Mouse (Mus musculus): ENCODE data around the gene Rasl11b. TPM values are rescaled to one million over a fixed set of nuclear protein-coding genes. Genes with fewer than 3 reads are reported as not detected.

Rasl11b gene
- polyA plus RNA-seq, 1 experiment from 2014 or later, result 91.2 TPM

DNA sequence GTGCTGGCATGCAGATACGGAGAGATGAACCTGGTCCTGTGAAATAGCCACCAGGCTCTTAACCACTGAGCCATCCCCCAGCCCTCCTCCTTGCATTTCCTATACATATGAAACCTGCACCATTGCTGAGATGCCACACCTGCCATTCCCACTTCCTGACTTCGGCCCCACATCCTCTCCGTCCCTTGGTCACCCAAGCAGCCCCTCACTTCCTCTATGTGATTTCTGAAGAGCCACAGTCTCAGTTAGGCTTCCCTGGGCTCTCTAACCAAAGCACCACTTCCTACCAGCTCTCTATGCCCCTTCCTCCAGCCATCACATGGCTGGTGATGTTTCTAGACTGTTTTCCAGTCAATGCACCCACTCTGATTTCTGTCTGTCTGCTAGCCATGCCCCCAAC lies 28.4 kb upstream of the Rasl11b start:
- no peaks in the 10 kb centered on the region for H3K9me3 ChIP-seq (replicated peaks)
- 87% methylated on average over 3 of the region's 3 CpGs for WGBS
- H3K36me3 ChIP-seq, result no peaks in the 10 kb centered on the region
- H3K27ac ChIP-seq, result no peak overlapping the region
- H3K4me3 ChIP-seq, result no peak overlapping the region
- DNase-seq (ENCODE audit: low spot score), result no peak
- no peaks in the 10 kb centered on the region for H3K27me3 ChIP-seq (ENCODE audit: low read depth, poor library complexity, severe bottlenecking)
- peaks cover 36% of the 10 kb centered on the region for H3K4me1 ChIP-seq

DNA sequence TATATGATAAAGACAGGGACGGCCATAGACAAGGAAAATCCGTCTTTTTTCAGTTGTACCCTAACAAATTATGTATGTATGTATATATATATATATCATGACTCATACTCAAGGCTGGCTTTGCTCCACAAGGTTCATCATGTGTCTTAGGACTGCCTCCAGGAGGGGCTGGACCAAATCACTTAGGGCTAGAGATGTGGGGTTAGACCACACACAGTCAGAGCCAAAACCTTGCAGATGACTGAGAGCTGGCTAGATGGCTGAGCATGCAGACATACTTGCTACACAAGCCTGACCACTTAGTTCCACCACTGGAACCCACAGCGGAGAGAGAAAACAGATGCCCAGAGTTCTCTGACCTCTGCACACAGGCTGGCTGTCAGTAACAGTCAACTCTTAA lies 27.0 kb upstream of the Rasl11b start:
- Histone ChIP-seq H3K9me3 (replicated peaks) (no peaks in the 10 kb centered on the region), H3K27me3 (ENCODE audit: low read depth, poor library complexity, severe bottlenecking) (no peaks in the 10 kb centered on the region), H3K27ac (peak overlapping the region; percentile 21; the same call in 1 of the 2 replicates), H3K4me3 (no peak overlapping the region), H3K36me3 (no peaks in the 10 kb centered on the region), H3K4me1 (peaks cover 42% of the 10 kb centered on the region)
- WGBS, result 77% methylated on average over 3 of the region's 3 CpGs
- no peak for DNase-seq (ENCODE audit: low spot score)

DNA sequence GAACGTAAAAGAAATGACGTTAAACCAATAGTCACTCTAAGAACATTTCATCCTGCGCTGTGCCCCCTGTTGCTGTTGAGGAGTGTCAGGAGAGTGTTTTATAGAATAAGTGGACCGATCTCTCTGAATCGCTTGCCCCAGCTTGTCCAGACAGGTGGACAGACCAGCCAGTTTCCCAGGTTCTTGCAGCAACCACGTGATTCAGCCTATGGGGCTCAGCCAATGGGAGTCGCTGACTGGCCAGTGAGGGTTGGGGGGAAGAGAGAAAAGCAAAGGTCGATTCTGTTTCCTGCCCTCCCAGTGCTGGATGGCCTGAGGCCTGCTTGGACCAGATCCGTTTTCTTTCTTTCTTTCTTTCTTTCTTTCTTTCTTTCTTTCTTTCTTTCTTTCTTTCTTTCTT lies 23.3 kb upstream of the Rasl11b start:
- Histone ChIP-seq H3K4me3 (no peak overlapping the region), H3K36me3 (no peaks in the 10 kb centered on the region), H3K4me1 (peaks cover 66% of the 10 kb centered on the region), H3K27ac (peak overlapping the region; percentile 83), H3K9me3 (replicated peaks) (no peaks in the 10 kb centered on the region), H3K27me3 (ENCODE audit: low read depth, poor library complexity, severe bottlenecking) (no peaks in the 10 kb centered on the region)
- 74% methylated on average over 9 of the region's 9 CpGs for WGBS
- DNase-seq (ENCODE audit: low spot score), result peak; percentile 48

DNA sequence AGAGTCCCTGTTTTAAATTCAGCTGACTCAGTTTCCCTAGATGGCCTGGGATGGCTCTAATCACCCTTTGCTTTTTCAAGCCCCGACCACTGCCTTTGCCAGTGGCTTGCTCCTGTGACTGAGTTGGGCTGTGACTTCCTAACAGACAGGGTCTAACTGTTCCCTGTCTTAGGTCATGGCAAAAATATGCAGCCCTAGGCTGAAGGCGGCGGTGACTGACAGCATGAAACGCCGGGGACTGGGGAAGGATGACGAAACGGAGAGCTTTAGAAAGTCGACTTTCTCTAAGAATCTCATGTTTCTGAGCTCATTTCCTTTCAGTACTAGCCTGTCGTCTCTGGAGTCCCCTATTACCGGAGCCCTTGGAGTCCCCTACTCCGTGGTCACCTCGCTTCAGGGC lies 22.9 kb upstream of the Rasl11b start:
- no peak for DNase-seq (ENCODE audit: low spot score)
- WGBS, result 73% methylated on average over 12 of the region's 12 CpGs
- Histone ChIP-seq H3K36me3 (no peaks in the 10 kb centered on the region), H3K4me1 (peaks cover 70% of the 10 kb centered on the region), H3K9me3 (replicated peaks) (no peaks in the 10 kb centered on the region), H3K27me3 (ENCODE audit: low read depth, poor library complexity, severe bottlenecking) (no peaks in the 10 kb centered on the region), H3K27ac (peak overlapping the region; percentile 83), H3K4me3 (no peak overlapping the region)

DNA sequence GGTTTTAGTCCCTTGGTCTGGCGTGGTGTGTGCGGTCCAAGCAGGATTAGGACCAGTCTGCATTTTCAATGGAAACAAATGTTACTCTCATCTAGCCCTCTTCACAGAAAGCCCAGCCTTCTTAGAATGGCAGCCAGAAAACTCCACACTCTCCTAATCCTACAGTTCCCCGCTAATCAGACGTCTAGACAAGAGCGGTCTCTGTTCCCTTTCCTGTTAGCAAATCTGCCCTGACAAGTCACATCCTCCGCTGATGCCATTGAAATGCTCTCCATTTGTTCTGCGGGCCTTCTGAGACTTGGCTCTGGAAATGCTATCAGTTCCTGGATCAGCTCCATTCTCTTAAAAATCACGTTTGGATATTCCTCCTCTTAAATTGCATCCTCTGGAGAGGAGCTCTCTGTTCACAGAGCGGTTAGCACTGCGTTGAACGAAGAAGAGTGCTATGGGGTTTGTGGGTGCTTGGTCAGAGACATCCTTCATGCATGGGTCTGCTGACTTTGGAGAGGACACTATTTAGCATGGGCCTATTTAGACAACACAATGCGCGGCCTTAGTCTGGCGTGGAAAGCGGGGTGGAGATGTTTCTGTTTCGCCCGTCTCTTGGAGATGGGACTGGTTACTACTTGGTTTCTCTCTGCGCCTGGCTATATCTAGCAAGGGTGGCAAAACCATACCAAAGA lies 21.8 kb upstream of the Rasl11b start:
- DNase-seq (ENCODE audit: low spot score), result no peak
- Histone ChIP-seq H3K27ac (peak overlapping the region; percentile 83), H3K36me3 (no peaks in the 10 kb centered on the region), H3K9me3 (replicated peaks) (no peaks in the 10 kb centered on the region), H3K4me3 (no peak overlapping the region), H3K4me1 (peaks cover 66% of the 10 kb centered on the region), H3K27me3 (ENCODE audit: low read depth, poor library complexity, severe bottlenecking) (no peaks in the 10 kb centered on the region)
- WGBS, result 79% methylated on average over 18 of the region's 18 CpGs

DNA sequence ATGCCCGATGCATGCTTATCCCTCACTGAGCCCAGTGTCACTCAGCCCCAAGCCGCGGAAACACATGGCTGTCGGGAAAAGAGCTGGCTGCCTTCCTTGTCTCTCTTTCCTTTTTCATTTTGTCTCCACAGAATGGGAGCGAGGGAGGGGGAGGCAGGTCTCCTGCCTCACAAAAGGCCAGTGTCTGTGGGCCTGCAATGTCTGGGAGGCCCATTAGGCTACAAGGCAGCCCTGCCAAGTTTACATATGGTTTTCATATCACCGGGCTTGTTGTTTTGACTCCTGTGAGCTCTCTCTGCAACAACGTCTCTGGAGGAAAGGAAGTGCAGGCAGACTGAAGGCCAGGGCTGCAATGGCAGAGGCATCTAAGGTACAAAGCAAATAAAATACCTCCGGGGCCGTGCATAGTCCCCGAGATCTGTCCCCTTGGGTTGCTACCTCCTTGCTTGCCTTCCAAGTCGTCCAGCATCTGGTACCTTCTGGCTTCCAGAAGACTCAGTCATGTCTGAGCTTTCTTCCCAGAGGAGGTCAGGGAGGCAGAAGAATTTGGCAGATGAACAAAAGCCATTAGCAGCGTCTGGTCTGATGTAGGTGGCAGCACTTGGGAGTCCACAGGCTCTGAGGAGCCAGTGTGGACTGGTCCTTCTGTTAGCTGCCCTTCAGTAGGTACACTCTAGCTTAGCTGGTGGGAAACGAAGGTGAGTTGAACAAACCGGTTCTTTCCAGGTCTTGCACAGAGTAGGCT lies 19.4 kb upstream of the Rasl11b start:
- Histone ChIP-seq H3K9me3 (replicated peaks) (no peaks in the 10 kb centered on the region), H3K4me3 (peak overlapping the region; percentile 21), H3K27me3 (ENCODE audit: low read depth, poor library complexity, severe bottlenecking) (no peaks in the 10 kb centered on the region), H3K36me3 (no peaks in the 10 kb centered on the region), H3K4me1 (peaks cover 75% of the 10 kb centered on the region), H3K27ac (peak overlapping the region; percentile 93)
- peak; percentile 74 for DNase-seq (ENCODE audit: low spot score)
- WGBS, result 50% methylated on average over 14 of the region's 14 CpGs

DNA sequence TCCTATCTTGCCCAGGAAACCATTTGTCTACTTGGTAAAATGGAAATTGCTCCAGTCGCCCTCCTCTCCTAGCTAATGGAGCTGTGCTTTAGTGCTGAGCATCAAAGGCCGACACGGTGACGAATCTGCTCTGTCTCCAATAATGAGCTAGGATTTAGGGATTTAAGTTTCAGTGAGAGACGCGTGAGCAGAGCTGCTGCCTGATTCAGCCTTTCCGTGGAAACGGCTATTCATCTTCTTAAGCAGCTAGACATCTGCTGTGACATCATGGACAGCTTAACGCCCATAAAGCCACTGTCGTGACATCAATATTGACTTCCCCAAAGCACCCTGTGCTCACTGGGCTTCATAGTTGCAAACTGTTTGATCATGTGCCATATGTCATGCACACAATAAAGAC lies 14.9 kb upstream of the Rasl11b start:
- Histone ChIP-seq H3K36me3 (no peaks in the 10 kb centered on the region), H3K4me1 (peaks cover 56% of the 10 kb centered on the region), H3K27me3 (ENCODE audit: low read depth, poor library complexity, severe bottlenecking) (no peaks in the 10 kb centered on the region), H3K27ac (no peak overlapping the region), H3K9me3 (replicated peaks) (no peaks in the 10 kb centered on the region), H3K4me3 (no peak overlapping the region)
- DNase-seq (ENCODE audit: low spot score), result no peak
- WGBS, result 20% methylated on average over 10 of the region's 10 CpGs

DNA sequence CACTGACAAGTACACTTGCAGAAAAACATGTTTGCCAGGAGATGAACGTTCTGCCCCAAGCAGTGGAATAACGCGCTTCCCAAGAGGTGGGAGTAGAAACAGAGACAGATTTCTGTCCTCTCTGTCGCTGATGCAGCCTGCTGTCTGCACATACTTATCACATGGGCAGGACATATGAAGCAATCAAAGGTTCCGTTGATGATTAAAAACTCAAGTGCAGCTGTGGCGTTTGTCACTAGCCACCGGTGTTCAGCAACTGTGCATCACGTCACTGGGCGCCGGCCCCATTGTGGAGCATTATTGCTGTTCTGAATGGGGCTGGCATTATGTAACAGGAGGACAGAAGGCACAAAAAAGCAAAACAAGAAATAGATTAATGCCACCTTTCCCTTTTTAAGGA lies 12.0 kb upstream of the Rasl11b start:
- DNase-seq (ENCODE audit: low spot score), result no peak
- no peaks in the 10 kb centered on the region for H3K27me3 ChIP-seq (ENCODE audit: low read depth, poor library complexity, severe bottlenecking)
- H3K9me3 ChIP-seq (replicated peaks), result no peaks in the 10 kb centered on the region
- H3K4me1 ChIP-seq, result peaks cover 34% of the 10 kb centered on the region
- no peak overlapping the region for H3K4me3 ChIP-seq
- no peaks in the 10 kb centered on the region for H3K36me3 ChIP-seq
- H3K27ac ChIP-seq, result peak overlapping the region; percentile 38; the same call in 1 of the 2 replicates
- WGBS, result 83% methylated on average over 10 of the region's 10 CpGs

DNA sequence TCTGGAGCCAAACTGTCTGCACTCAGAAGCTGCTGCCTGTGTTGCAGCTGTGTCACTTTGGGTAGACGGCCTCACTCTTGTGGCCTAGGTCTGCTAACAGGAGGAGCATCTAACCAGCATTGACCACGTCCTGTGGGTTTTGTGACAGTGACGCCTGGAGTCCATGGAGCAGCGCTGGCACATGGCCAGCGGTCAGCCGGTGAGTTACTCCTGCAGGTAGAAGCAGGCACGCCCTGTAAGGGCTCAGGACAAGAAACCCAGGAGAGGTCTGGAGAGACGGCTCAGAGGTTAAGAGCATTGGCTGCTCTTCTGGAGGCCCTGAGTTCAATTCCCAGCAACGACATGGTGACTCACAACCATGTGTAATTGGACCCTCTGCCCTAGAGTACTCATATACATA lies 10.5 kb upstream of the Rasl11b start:
- Histone ChIP-seq H3K27ac (peak overlapping the region; percentile 42), H3K9me3 (replicated peaks) (no peaks in the 10 kb centered on the region), H3K4me1 (peaks cover 28% of the 10 kb centered on the region), H3K27me3 (ENCODE audit: low read depth, poor library complexity, severe bottlenecking) (no peaks in the 10 kb centered on the region), H3K36me3 (no peaks in the 10 kb centered on the region), H3K4me3 (no peak overlapping the region)
- no peak for DNase-seq (ENCODE audit: low spot score)
- WGBS, result 74% methylated on average over 9 of the region's 9 CpGs

DNA sequence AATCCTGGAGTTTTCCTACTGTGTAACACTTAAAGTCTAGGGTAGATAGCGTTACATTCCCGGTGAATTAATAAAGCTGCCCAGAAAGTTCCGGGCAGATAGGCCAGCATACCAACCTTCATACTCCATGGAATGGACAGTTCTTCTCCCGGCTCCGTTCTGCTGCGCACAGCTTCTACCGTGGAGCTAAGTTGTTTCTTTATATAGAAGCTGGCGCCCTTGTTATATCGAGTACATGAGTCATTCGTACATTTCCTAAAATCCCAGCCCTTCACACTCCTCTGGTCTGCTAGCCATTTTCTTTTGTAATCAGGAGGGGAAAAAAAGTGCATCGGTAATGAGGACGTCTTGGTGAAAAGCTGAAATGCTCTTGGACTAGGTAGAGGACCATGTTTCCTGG lies 7.0 kb upstream of the Rasl11b start:
- 0 out of 2 replicates have a peak, but pooled peaks cover 5% of the 10 kb centered on the region for H3K27me3 ChIP-seq (ENCODE audit: low read depth, poor library complexity, severe bottlenecking)
- no peak overlapping the region for H3K27ac ChIP-seq
- H3K4me1 ChIP-seq, result peaks cover 36% of the 10 kb centered on the region
- DNase-seq (ENCODE audit: low spot score), result no peak
- WGBS, result 94% methylated on average over 12 of the region's 12 CpGs
- H3K4me3 ChIP-seq, result no peak overlapping the region
- H3K9me3 ChIP-seq (replicated peaks), result no peaks in the 10 kb centered on the region
- H3K36me3 ChIP-seq, result no peaks in the 10 kb centered on the region

DNA sequence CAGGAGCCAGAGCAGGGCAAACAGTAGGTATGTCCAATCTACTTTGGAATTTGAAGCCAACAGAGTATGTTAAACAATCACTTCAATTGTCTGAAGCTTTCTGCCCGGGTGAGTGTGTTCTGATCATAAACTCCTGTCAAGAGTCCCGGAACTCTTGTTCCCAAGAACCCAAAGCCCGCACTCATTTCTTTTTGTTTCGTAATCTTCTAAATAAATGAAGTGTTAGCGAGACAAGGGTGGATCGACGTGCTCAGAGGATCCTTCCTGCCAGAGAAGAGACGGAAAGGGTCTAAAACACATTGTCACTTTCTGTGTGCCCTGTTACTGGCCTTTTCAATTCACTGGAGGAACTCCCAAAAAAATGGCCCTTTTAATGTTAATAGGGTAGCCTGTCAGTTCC lies 6.2 kb upstream of the Rasl11b start:
- WGBS, result 78% methylated on average over 8 of the region's 8 CpGs
- Histone ChIP-seq H3K9me3 (replicated peaks) (no peaks in the 10 kb centered on the region), H3K27me3 (ENCODE audit: low read depth, poor library complexity, severe bottlenecking) (0 out of 2 replicates have a peak, but pooled peaks cover 5% of the 10 kb centered on the region), H3K4me1 (peaks cover 41% of the 10 kb centered on the region), H3K4me3 (no peak overlapping the region), H3K36me3 (no peaks in the 10 kb centered on the region), H3K27ac (no peak overlapping the region)
- no peak for DNase-seq (ENCODE audit: low spot score)

DNA sequence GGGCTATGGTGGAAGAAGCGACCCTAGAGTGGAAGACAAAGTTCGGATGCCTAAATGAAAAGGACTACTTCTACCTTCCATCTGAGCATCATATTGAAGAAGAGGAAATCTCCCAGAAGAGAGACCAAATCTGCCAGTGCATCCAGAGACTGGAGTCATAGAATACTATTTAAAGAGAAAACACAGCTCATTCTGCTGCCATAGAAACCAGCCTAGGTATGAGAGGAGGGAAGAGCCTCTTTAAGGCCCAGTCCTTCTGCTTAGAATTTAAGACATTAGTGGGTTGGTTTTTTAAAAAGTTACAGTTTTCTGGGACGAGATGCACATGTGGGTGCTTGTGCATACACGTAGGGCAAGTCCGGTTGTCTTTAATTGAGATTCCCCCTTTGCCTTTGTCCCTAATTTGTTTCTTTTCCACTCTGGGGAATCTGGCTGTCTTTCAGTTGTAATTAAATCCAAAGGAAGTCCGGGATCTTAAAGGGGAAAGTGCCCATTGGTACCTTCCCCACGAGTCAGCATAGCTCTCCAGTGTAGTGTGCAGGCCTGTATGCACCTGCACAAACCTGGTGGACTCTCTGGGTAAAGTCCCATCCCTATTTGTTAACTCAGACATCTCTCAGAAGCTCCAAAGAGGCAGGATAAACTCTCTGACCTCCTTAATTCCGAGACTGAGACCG lies 5.5 kb upstream of the Rasl11b start:
- Histone ChIP-seq H3K4me3 (no peak overlapping the region), H3K27ac (0 out of 2 replicates have a peak overlapping the region, but pooled peaks have one; percentile 22), H3K27me3 (ENCODE audit: low read depth, poor library complexity, severe bottlenecking) (0 out of 2 replicates have a peak, but pooled peaks cover 5% of the 10 kb centered on the region), H3K36me3 (no peaks in the 10 kb centered on the region), H3K4me1 (peaks cover 44% of the 10 kb centered on the region), H3K9me3 (replicated peaks) (no peaks in the 10 kb centered on the region)
- WGBS, result 61% methylated on average over 9 of the region's 9 CpGs
- DNase-seq (ENCODE audit: low spot score), result no peak

DNA sequence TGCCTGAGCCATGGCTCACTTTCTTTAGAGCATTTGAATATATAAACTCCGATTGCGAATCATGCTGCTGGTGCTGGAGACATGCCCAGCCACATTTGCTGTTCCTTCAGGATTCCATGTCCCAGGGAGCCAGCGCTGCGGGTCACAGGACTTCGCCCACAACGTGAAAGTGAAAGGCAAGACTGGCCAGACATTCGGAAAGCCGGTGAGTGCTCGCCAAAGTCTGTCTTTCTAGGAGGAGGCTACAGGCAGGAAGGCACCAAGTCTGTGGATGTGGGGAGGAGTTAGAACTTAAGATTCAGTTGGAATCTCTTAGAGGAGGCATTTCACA lies 5.0 kb upstream of the Rasl11b start:
- no peak for DNase-seq (ENCODE audit: low spot score)
- H3K4me1 ChIP-seq, result peaks cover 44% of the 10 kb centered on the region
- no peak overlapping the region for H3K4me3 ChIP-seq
- H3K27me3 ChIP-seq (ENCODE audit: low read depth, poor library complexity, severe bottlenecking), result 0 out of 2 replicates have a peak, but pooled peaks cover 5% of the 10 kb centered on the region
- H3K36me3 ChIP-seq, result no peaks in the 10 kb centered on the region
- no peaks in the 10 kb centered on the region for H3K9me3 ChIP-seq (replicated peaks)
- H3K27ac ChIP-seq, result 0 out of 2 replicates have a peak overlapping the region, but pooled peaks have one; percentile 22
- 55% methylated on average over 9 of the region's 9 CpGs for WGBS
